22 mouse cellular contexts compared by ENCODE assay signal in genomic region chr1:43528275-43528674, GRCm38 (mm10).
"Had no signal": no experiment of that assay in that cellular context is flagged by ENCODE, and none has a peak within 500 bp of the region (broad histone marks: within the 10 kb centered on the region; RNA-seq: fewer than 3 reads in every experiment).

No protein-coding gene starts in this region.

- DNase-seq: gastrocnemius, adult 2 months; gastrocnemius, postnatal 10 days; gastrocnemius, postnatal 25 days; heart, adult 18-20 months; heart, postnatal 10 days; heart, postnatal 4 days; kidney, adult 18-20 months; kidney, adult 8-10 months; kidney, postnatal 10 days; kidney, postnatal 25 days; kidney, postnatal 4 days; liver; liver, embryonic 13.5 days; liver, postnatal 0 days had no signal

- H3K27me3 ChIP-seq: heart, embryonic 12.5 days; hindbrain, embryonic 12.5 days; intestine, embryonic 15.5 days; limb, embryonic 12.5 days; liver, embryonic 13.5 days; liver, embryonic 15.5 days had no signal

- H3K4me3 ChIP-seq: gastrocnemius, adult 2 months; heart, embryonic 10.5 days; heart, embryonic 12.5 days; hindbrain, embryonic 10.5 days; hindbrain, embryonic 12.5 days; intestine, embryonic 15.5 days; limb, embryonic 10.5 days; limb, embryonic 12.5 days; liver, embryonic 13.5 days; liver, embryonic 15.5 days had no signal

- H3K27ac ChIP-seq: gastrocnemius, adult 2 months; heart, embryonic 10.5 days; hindbrain, embryonic 10.5 days; hindbrain, embryonic 12.5 days; intestine, embryonic 15.5 days; limb, embryonic 10.5 days; limb, embryonic 12.5 days; liver, embryonic 13.5 days; liver, embryonic 15.5 days had no signal
